Mouse (Mus musculus): ENCODE measurements around the gene Naaladl1. TPM values are rescaled to one million over a fixed set of nuclear protein-coding genes. Genes with fewer than 3 reads are reported as not detected.

Naaladl1 gene
- polyA plus RNA-seq, 1 experiment, result 0.11 TPM

DNA sequence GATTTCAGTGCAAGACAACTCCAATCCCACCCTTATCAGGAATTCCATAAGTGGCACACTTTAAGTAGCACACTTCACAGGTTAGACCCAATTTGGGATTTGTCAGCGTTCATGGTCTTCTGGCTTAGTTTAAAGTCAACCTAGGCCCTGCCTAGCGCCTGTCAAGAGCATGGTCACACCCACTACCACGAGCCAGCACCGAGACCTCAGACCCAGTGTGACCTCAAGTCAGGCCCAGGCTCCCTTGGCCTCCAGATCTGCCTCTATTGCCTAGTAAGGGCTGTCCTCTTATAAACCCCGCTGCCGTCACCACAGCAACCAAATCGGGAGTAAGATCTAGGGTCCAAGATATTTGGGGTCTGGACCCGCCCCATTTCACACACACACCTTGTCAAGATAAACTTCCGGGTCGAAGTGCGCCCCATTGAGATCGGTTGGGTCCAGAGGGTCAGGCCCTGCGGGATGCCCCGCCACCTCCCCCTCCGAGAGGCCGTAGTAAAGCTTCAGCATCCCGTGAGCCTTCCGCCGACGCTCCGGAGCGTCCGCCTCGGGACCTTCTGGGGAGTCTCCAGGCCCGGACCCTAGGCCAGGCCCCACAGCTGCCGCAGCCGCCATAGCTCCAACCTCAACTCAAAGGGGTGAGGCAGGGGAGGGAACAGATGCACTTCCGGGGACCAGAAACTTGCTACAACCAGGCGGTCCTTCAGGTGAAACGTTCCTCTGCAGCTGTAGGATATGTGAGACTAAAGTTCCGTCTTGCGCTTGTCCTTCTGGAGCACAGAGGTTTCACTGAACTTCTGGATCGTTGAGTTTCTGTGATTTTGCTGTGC, 28.8 kb upstream of the Naaladl1 start, which contains the start of gene Vps51:
Gene Vps51, minus strand, starts transcription at position 668 of the 830 bp plus-strand sequence.
- Histone ChIP-seq H3K4me2 (ENCODE audit: low read depth) (peak within 1 kb of the TSS; percentile 95), H3ac (ENCODE audit: control insufficient read depth, insufficient read length) (peak within 1 kb of the TSS; percentile 17), H3K4me3 (peak within 1 kb of the TSS; percentile 65), H3K79me2 (ENCODE audit: control insufficient read depth, insufficient read depth) (peaks cover 17% of the 10 kb centered on the region), H3K27me3 (ENCODE audit: control insufficient read depth, insufficient read depth, insufficient read length) (no peaks in the 10 kb centered on the region), H3K36me3 (ENCODE audit: control insufficient read depth, insufficient read depth) (peaks cover 3% of the 10 kb centered on the region)
- TF ChIP-seq MYOD1 (IDR thresholded peaks at IDR 0.05; ENCODE audit: control insufficient read depth in 1 of 3, insufficient read length in 2 of 3, low read depth in 2 of 3) (peak in 2 of 3 experiments; percentile 44 to 52), POLR2A (IDR thresholded peaks at IDR 0.05; ENCODE audit: insufficient read length, low read depth) (peak; percentile 55), MYOG (IDR thresholded peaks at IDR 0.05; ENCODE audit: control insufficient read depth in 1 of 3, insufficient read depth in 1 of 3, insufficient read length in 2 of 3, low read depth in 2 of 3) (peak in 2 of 3 experiments; percentile 38 to 77), SRF (IDR thresholded peaks at IDR 0.05; ENCODE audit: control insufficient read depth, insufficient read length, low read depth) (peak; percentile 78), CEBPB (IDR thresholded peaks at IDR 0.05; ENCODE audit: insufficient read depth, poor library complexity, severe bottlenecking) (0 out of 2 replicates have a peak, but pooled peaks have one; percentile 1), REST (IDR thresholded peaks at IDR 0.05; ENCODE audit: insufficient read depth, insufficient read length) (no peak), TCF12 (IDR thresholded peaks at IDR 0.05; ENCODE audit: insufficient read depth, poor library complexity, severe bottlenecking) (no peak), USF1 (IDR thresholded peaks at IDR 0.05; ENCODE audit: low read depth) (no peak), MAX (IDR thresholded peaks at IDR 0.05; ENCODE audit: low read depth) (peak; percentile 75), TCF3 (IDR thresholded peaks at IDR 0.05; ENCODE audit: insufficient read length, low read depth) (no peak), E2F4 (IDR thresholded peaks at IDR 0.05; ENCODE audit: insufficient read depth) (no peak), POLR2AphosphoS2 (IDR thresholded peaks at IDR 0.05; ENCODE audit: insufficient read length, low read depth) (peak; percentile 64)

- TF ChIP-seq POLR2A (IDR thresholded peaks at IDR 0.05; ENCODE audit: insufficient read length, low read depth), result no peak
- no peak for TF ChIP-seq USF1 (IDR thresholded peaks at IDR 0.05; ENCODE audit: low read depth)
- no peak for TF ChIP-seq E2F4 (IDR thresholded peaks at IDR 0.05; ENCODE audit: insufficient read depth)
- TF ChIP-seq MYOG (IDR thresholded peaks at IDR 0.05; ENCODE audit: control insufficient read depth in 1 of 3, insufficient read depth in 1 of 3, insufficient read length in 2 of 3, low read depth in 2 of 3), result no peak
- no peak for TF ChIP-seq POLR2AphosphoS2 (IDR thresholded peaks at IDR 0.05; ENCODE audit: insufficient read length, low read depth)
- TF ChIP-seq SRF (IDR thresholded peaks at IDR 0.05; ENCODE audit: control insufficient read depth, insufficient read length, low read depth), result no peak
- TF ChIP-seq MYOD1 (IDR thresholded peaks at IDR 0.05; ENCODE audit: control insufficient read depth in 1 of 3, insufficient read length in 2 of 3, low read depth in 2 of 3), result no peak
- no peak for TF ChIP-seq TCF12 (IDR thresholded peaks at IDR 0.05; ENCODE audit: insufficient read depth, poor library complexity, severe bottlenecking)
- TF ChIP-seq TCF3 (IDR thresholded peaks at IDR 0.05; ENCODE audit: insufficient read length, low read depth), result no peak
- no peak for TF ChIP-seq REST (IDR thresholded peaks at IDR 0.05; ENCODE audit: insufficient read depth, insufficient read length)
- no peak for TF ChIP-seq MAX (IDR thresholded peaks at IDR 0.05; ENCODE audit: low read depth)
- TF ChIP-seq CEBPB (IDR thresholded peaks at IDR 0.05; ENCODE audit: insufficient read depth, poor library complexity, severe bottlenecking), result no peak
Observed at GRCm38 (mm10) chr19:6079983-6080480, 25.6 kb upstream of the Naaladl1 start, which contains the start of gene Tmem262. Gene Tmem262 (plus strand): TSS chr19:6080033.

GRCm38 (mm10) chr19:6082156-6082555, 23.4 kb upstream of the Naaladl1 start, which contains the start of gene Gm28374:
Gene Gm28374 (minus strand): TSS chr19:6082256.
- Histone ChIP-seq H3K4me3 (no peak within 1 kb of the TSS), H3K36me3 (ENCODE audit: control insufficient read depth, insufficient read depth) (no peaks in the 10 kb centered on the region), H3ac (ENCODE audit: control insufficient read depth, insufficient read length) (no peak within 1 kb of the TSS), H3K27me3 (ENCODE audit: control insufficient read depth, insufficient read depth, insufficient read length) (no peaks in the 10 kb centered on the region), H3K79me2 (ENCODE audit: control insufficient read depth, insufficient read depth) (peaks cover 37% of the 10 kb centered on the region), H3K4me2 (ENCODE audit: low read depth) (no peak within 1 kb of the TSS)
- TF ChIP-seq POLR2A (IDR thresholded peaks at IDR 0.05; ENCODE audit: insufficient read length, low read depth), result no peak
- TF ChIP-seq SRF (IDR thresholded peaks at IDR 0.05; ENCODE audit: control insufficient read depth, insufficient read length, low read depth), result no peak
- TF ChIP-seq MAX (IDR thresholded peaks at IDR 0.05; ENCODE audit: low read depth), result no peak
- no peak for TF ChIP-seq USF1 (IDR thresholded peaks at IDR 0.05; ENCODE audit: low read depth)
- TF ChIP-seq MYOD1 (IDR thresholded peaks at IDR 0.05; ENCODE audit: control insufficient read depth in 1 of 3, insufficient read length in 2 of 3, low read depth in 2 of 3), result no peak
- no peak for TF ChIP-seq E2F4 (IDR thresholded peaks at IDR 0.05; ENCODE audit: insufficient read depth)
- TF ChIP-seq REST (IDR thresholded peaks at IDR 0.05; ENCODE audit: insufficient read depth, insufficient read length), result no peak
- TF ChIP-seq CEBPB (IDR thresholded peaks at IDR 0.05; ENCODE audit: insufficient read depth, poor library complexity, severe bottlenecking), result no peak
- no peak for TF ChIP-seq MYOG (IDR thresholded peaks at IDR 0.05; ENCODE audit: control insufficient read depth in 1 of 3, insufficient read depth in 1 of 3, insufficient read length in 2 of 3, low read depth in 2 of 3)
- TF ChIP-seq POLR2AphosphoS2 (IDR thresholded peaks at IDR 0.05; ENCODE audit: insufficient read length, low read depth), result no peak
- no peak for TF ChIP-seq TCF12 (IDR thresholded peaks at IDR 0.05; ENCODE audit: insufficient read depth, poor library complexity, severe bottlenecking)
- no peak for TF ChIP-seq TCF3 (IDR thresholded peaks at IDR 0.05; ENCODE audit: insufficient read length, low read depth)

More at GRCm38 (mm10) chr19:6079983-6080480, 25.6 kb upstream of the Naaladl1 start, which contains the start of gene Tmem262:
- Histone ChIP-seq H3K4me3 (no peak within 1 kb of the TSS), H3K36me3 (ENCODE audit: control insufficient read depth, insufficient read depth) (no peaks in the 10 kb centered on the region), H3K79me2 (ENCODE audit: control insufficient read depth, insufficient read depth) (peaks cover 35% of the 10 kb centered on the region), H3ac (ENCODE audit: control insufficient read depth, insufficient read length) (no peak within 1 kb of the TSS), H3K4me2 (ENCODE audit: low read depth) (no peak within 1 kb of the TSS), H3K27me3 (ENCODE audit: control insufficient read depth, insufficient read depth, insufficient read length) (no peaks in the 10 kb centered on the region)
